Mouse (Mus musculus): Measurements from ENCODE around the gene Slc45a2. TPM values are rescaled to one million over a fixed set of nuclear protein-coding genes. Genes with fewer than 3 reads are reported as not detected.
A peak's percentile ranks its signal among the peaks of the same experiment; 100 is the strongest.

Gene Slc45a2
- polyA plus RNA-seq, 1 experiment from 2014 or later: not detected

DNA sequence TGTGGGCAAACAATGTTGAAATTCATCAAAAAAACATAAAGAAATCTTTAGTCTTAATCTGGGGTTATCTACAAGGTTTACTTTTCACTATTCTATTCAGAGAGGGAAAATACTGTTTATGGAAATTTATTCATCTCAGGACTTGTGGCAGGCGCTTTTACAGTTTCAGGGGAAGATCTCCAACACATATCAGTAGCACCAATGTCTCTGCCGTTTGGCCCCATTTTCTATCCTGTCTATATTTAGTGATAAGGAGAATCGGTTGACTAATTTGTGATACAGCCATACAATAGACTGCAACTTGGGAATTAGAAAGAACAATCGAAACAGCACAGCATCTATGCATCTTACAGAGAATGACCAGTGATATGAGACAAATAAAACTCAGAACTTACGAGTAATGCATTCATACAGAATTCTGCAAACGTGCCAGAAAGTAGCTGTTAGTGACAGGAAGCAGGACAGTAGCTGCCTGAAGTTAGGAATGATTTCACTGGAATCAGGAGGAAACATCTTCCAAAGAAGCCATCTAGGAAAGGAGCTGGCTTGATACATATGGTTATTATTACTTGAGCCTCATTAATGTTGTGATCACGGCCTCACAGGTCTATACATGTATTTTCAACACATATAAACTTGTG, 54.0 kb downstream of the Slc45a2 start:
- H3K36me3 ChIP-seq: no peaks in the 10 kb centered on the region
- no peak overlapping the region for H3K9ac ChIP-seq
- H3K27ac ChIP-seq: no peak overlapping the region
- H3K4me1 ChIP-seq (replicated peaks): no peaks in the 10 kb centered on the region
- H3K9me3 ChIP-seq: no peaks in the 10 kb centered on the region
- H3K4me2 ChIP-seq (replicated peaks): no peak overlapping the region
- no peak overlapping the region for H3K4me3 ChIP-seq (replicated peaks)
- no peaks in the 10 kb centered on the region for H3K27me3 ChIP-seq (replicated peaks)
- ATAC-seq: no peak
- 69% methylated on average over 7 of the region's 7 CpGs for WGBS

DNA sequence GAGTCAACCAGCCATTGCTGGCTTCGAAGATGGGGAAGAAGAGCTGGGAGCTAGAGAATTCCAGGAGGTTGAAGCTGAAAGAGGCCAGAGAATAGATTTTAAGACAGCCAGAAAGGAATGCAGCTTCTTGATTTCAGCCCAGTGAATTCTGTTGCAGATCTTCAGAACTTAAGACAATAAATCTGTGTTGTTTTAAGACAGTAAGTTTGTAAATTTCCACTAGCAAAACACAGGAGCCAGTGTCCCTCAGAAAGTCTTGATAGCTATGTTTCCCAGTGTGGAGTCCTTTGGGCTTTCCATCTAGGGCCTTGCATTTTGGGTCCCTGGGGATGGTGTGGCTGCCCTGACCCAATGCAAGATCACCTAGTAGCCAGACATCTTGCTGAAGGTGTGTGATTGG, 62.4 kb downstream of the Slc45a2 start:
- Histone ChIP-seq H3K27me3 (replicated peaks) (no peaks in the 10 kb centered on the region), H3K27ac (no peak overlapping the region), H3K4me2 (replicated peaks) (no peak overlapping the region), H3K4me3 (replicated peaks) (no peak overlapping the region), H3K9ac (no peak overlapping the region), H3K9me3 (no peaks in the 10 kb centered on the region), H3K4me1 (replicated peaks) (peaks cover 6% of the 10 kb centered on the region; the same call in 1 of the 2 replicates), H3K36me3 (no peaks in the 10 kb centered on the region)
- 82% methylated on average over 1 of the region's 1 CpGs for WGBS
- ATAC-seq: no peak

DNA sequence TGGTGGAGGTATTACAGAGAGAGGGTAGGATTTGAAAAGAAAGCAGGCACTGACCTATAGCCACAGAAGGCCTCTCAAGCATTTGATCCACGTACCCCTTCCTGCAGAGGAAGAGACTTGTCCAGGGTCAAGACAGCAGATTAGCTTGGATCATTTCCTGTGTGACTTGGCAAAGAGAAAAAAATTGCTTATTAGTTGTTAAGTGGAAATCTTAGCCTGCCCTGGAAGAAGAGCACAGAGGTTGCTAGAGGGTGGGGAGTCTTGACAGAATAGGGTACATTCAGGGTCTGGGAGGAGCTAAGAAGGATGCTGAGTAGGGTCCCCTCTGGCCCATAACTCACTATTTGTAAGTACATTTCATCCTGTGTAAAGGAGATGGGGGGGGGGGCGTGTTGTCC, 63.6 kb downstream of the Slc45a2 start:
- no peak overlapping the region for H3K4me3 ChIP-seq (replicated peaks)
- peaks cover 6% of the 10 kb centered on the region; the same call in 1 of the 2 replicates for H3K4me1 ChIP-seq (replicated peaks)
- no peaks in the 10 kb centered on the region for H3K9me3 ChIP-seq
- peak overlapping the region; percentile 74 for H3K4me2 ChIP-seq (replicated peaks)
- ATAC-seq: peak; percentile 27; the same call in 1 of the 2 replicates
- no peaks in the 10 kb centered on the region for H3K36me3 ChIP-seq
- 13% methylated on average over 2 of the region's 2 CpGs for WGBS
- no peaks in the 10 kb centered on the region for H3K27me3 ChIP-seq (replicated peaks)
- H3K9ac ChIP-seq: no peak overlapping the region
- H3K27ac ChIP-seq: peak overlapping the region; percentile 85

DNA sequence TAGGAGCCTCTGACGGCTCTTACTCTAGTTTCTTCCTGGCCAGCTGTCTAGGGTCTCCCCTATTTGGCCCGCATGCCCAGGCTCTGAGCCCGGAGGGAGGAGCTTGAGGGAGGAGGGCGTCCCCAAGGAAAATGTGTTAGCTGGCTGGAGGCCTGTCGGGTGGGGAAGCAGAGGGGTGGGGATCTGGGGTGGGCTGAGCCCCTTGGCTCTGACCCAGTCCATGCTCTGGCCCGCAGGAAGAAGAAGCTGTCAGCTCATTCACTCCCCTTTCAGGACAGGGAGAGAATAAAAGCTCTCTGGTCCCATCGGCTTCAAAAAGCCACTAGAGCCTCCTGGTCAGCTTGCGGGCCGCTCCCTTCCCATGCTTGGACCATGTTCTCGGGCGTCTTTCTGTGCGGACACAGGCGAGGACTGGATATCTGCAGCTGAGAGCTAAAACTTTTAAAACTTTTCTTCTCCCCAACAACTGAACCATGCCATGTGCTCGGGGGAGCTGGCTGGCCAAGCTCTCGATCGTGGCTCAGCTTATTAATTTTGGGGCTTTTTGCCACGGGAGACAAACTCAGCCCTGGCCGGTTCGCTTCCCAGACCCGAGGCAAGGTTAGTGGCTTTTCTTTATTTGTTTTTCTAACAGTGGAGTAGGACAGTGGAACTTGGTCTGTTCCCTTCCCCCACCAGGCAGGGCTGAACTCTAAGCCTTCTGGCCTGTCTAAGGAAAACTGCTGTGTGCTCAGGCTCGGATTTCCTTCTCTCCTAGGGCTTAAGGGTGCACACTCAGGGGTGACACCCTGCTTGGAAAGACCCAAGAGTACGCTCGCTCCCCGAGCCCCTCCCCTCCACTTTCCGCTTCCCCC, 64.3 kb downstream of the Slc45a2 start, which contains the start of gene Adamts12:
Gene Adamts12 (plus strand): TSS at position 233 of the 854 bp plus-strand sequence.
- Histone ChIP-seq H3K27me3 (replicated peaks) (no peaks in the 10 kb centered on the region), H3K4me3 (replicated peaks) (peak within 1 kb of the TSS; percentile 39), H3K27ac (peak within 1 kb of the TSS; percentile 85), H3K4me1 (replicated peaks) (peaks cover 6% of the 10 kb centered on the region; the same call in 1 of the 2 replicates), H3K36me3 (no peaks in the 10 kb centered on the region), H3K4me2 (replicated peaks) (peak within 1 kb of the TSS; percentile 74), H3K9ac (peak within 1 kb of the TSS; percentile 50), H3K9me3 (no peaks in the 10 kb centered on the region)
- peak; percentile 92 for ATAC-seq
- WGBS: 3% methylated on average over 25 of the region's 25 CpGs

DNA sequence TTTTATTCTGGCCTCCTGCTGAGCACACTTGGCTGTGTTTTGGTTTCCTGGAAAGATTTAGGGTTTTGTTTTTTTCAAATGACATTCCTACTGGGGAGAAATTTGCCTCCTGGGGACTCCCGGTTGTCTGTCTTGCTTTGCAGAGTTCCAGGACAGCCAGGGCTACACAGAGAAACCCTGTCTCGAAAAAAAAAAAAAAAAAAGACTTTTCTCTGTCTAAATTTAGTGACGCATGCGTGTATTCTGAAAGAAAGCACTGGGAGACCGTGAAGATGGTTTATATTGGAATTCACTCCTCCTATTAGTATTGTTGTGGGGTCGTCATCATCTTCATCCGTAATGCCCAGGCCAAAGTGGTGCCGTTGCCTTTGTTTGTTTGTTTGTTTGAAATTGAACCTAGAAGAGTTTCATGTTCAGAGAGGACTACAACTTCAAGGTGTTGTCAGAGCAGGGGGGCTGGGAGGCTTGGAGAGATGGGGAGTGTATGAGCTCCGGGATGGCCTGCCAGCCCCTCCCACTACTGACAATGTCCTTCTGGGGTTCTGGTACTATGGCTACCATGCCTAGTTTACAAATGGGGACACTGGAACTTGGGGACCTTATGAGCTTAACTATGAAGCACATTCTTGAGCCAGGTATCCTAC, 65.1 kb downstream of the Slc45a2 start:
- Histone ChIP-seq H3K4me3 (replicated peaks) (peak overlapping the region; percentile 39), H3K4me1 (replicated peaks) (peaks cover 6% of the 10 kb centered on the region; the same call in 1 of the 2 replicates), H3K4me2 (replicated peaks) (peak overlapping the region; percentile 74), H3K9ac (peak overlapping the region; percentile 50; the same call in 1 of the 2 replicates), H3K27ac (peak overlapping the region; percentile 85; the same call in 1 of the 2 replicates), H3K36me3 (no peaks in the 10 kb centered on the region), H3K9me3 (no peaks in the 10 kb centered on the region), H3K27me3 (replicated peaks) (no peaks in the 10 kb centered on the region)
- WGBS: 10% methylated on average over 9 of the region's 9 CpGs
- peak; percentile 23; the same call in 1 of the 2 replicates for ATAC-seq

DNA sequence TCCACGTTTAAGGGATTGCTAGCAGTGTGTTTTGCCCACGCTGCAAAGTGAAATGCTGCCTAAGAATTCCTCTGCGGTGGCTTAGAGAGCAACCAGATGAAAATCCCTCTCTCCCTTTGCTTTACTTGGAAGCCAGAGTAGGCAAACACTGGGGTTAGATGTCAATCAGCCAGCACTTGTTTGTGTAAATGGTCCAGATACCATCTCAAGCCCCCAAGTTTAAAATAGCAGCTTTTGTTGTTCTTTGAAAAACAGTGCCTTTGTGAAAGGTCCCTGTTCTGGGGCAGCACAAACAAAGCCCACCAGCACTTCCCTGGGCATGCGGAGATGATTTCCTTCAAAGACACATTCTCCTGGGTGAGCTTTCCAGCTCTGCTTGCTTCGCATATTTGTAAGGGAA, 65.8 kb downstream of the Slc45a2 start:
- Histone ChIP-seq H3K4me3 (replicated peaks) (peak overlapping the region; percentile 39), H3K4me1 (replicated peaks) (peaks cover 6% of the 10 kb centered on the region; the same call in 1 of the 2 replicates), H3K9me3 (no peaks in the 10 kb centered on the region), H3K27me3 (replicated peaks) (no peaks in the 10 kb centered on the region), H3K36me3 (no peaks in the 10 kb centered on the region), H3K9ac (no peak overlapping the region), H3K27ac (no peak overlapping the region), H3K4me2 (replicated peaks) (peak overlapping the region; percentile 74)
- ATAC-seq: no peak
- 16% methylated on average over 5 of the region's 5 CpGs for WGBS

DNA sequence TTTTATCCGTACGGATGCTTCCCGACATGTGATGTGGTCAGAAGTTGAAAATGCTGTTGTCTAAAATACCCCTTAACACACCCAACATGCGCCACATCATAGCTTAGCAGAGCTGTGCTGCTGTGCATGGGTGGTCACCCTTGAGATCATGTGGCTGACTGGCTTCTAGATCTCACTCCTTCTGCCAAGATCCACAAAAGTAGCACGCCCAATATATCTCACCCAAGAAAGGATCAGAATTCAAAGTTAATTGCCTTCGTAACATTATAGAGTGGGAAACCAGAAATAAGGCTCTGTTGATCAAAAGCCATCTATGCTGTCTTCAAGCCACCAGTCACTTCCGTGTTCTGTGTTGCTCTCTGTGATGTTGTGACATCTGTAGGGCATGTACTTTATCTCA, 67.4 kb downstream of the Slc45a2 start:
- Histone ChIP-seq H3K27me3 (replicated peaks) (no peaks in the 10 kb centered on the region), H3K9ac (no peak overlapping the region), H3K4me3 (replicated peaks) (no peak overlapping the region), H3K4me2 (replicated peaks) (no peak overlapping the region), H3K9me3 (no peaks in the 10 kb centered on the region), H3K4me1 (replicated peaks) (peaks cover 6% of the 10 kb centered on the region; the same call in 1 of the 2 replicates), H3K36me3 (no peaks in the 10 kb centered on the region), H3K27ac (no peak overlapping the region)
- WGBS: 82% methylated on average over 7 of the region's 7 CpGs
- no peak for ATAC-seq

DNA sequence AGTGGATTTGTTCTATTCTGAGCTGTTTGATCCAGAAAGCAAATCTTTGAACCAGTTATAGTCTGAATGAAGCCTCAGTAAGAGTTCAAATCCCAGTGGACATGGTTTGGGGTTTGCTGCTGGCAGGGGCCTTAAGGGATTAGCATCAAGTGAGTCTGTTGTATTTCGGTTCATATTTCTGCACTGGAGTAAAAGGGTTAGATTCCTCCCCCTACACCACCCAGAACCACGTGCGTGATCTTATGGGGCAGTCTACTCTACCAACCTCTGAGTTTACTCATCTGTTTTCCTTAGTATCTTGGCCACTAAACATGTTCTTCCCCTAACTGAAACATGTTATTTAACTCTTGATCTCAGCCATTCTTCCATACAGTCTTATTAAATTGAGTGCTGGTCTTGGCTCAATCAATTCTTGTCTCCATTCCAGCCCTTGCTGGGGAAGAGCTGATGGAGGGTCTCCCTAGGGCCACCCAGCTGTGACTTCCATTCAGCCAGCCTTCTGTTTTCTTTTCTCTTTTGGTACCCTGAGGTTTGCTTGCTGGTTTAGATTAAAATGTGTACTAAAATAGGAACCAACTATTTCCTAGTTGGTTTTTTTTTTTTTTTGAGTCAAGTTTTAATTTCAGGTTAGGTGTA, 75.3 kb downstream of the Slc45a2 start:
- H3K9me3 ChIP-seq: no peaks in the 10 kb centered on the region

More for the DNA sequence above, 75.3 kb downstream of the Slc45a2 start:
- Histone ChIP-seq H3K27ac (no peak overlapping the region), H3K27me3 (replicated peaks) (no peaks in the 10 kb centered on the region), H3K36me3 (no peaks in the 10 kb centered on the region), H3K4me3 (replicated peaks) (no peak overlapping the region), H3K4me1 (replicated peaks) (no peaks in the 10 kb centered on the region), H3K9ac (no peak overlapping the region), H3K4me2 (replicated peaks) (no peak overlapping the region)
- ATAC-seq: no peak
- 83% methylated on average over 3 of the region's 3 CpGs for WGBS

Other genes starting within 250 kb of the Slc45a2 start
- 2.2 and 2.6 TPM in 2 replicates for gene C1qtnf3, start 48.4 kb upstream of the Slc45a2 start, polyA plus RNA-seq (2015; fragmentation: Nextera tagmentation; extraction: Ambion mirVana)
- gene Amacr, start 19.0 kb upstream of the Slc45a2 start, polyA plus RNA-seq (2015; fragmentation: Nextera tagmentation; extraction: Ambion mirVana): 20.6 and 21.6 TPM in 2 replicates
- 0.05 TPM in 1 of 2 replicates, not detected in the other for gene Rxfp3, start 37.3 kb downstream of the Slc45a2 start, polyA plus RNA-seq (2015; fragmentation: Nextera tagmentation; extraction: Ambion mirVana)
- gene Adamts12, start 64.1 kb downstream of the Slc45a2 start, polyA plus RNA-seq (2015; fragmentation: Nextera tagmentation; extraction: Ambion mirVana): 1.9 and 2.2 TPM in 2 replicates

Data from intestine, embryonic 15.5 days (tissue).